Mouse (Mus musculus): Measurements from ENCODE around the gene Ctsr.
"Not testable (repeated sequence)": the region's sequence is repeated elsewhere in the genome, so short reads cannot be mapped to it uniquely, and the experiment has no call there.

Gene Ctsr

GRCm38 (mm10) chr13:61164156-61164555 lies at the start of gene Ctsr:
TSS of gene Ctsr (minus strand) at chr13:61164256.
- DNase-seq, result no peak

DNA sequence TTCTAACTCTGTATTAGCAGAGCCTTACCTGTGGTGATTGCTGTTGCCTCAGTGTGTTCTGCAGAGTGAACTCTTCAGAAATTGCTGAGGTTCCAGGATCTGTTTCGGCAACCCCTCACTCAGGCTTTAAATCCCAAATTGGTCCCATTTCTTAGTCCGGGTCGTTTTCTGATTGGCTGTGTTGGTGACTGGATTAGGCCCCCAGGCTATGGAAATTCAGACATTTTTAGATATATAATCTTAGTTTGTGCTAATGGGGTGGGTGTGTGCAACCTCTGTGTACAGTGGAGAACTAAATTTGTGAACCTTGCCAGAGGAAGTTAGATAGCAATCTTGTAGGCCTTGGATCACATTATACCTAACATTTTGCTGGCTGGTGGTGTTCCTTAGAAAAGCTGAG lies 39.3 kb upstream of the Ctsr start, which contains the start of gene Cts6:
Gene Cts6 (minus strand): TSS at position 101 of the 400 bp plus-strand sequence.
- no peak for DNase-seq

- not testable (repeated sequence) for DNase-seq
These were observed 21.3 kb upstream of the Ctsr start for GRCm38 (mm10) chr13:61185151-61185933.

DNA sequence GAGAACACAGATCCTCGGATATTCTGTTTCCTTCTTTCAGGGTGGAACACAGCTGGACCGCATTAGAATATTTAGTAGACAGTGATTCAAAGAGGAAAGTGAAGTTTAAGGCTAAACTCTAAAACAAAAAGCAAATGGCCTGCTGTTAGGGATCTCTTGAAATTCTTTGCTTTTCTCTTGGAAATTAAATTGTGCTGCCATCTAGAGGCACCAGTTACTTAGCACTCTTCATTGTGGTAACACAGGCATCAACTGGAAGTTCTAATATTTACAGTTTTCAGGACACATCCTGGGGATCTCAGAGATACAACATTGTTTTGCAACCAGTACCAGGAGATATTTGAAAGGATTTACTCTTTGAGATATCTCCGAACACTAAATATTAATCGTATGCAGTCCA lies 566 bp upstream of the Ctsr start:
- no peak for DNase-seq
